Mouse (Mus musculus) common myeloid progenitor, adult 5-6 weeks (primary cell): ENCODE data around the gene Tnf. TPM values are rescaled to one million over a fixed set of nuclear protein-coding genes. Genes with fewer than 3 reads are reported as not detected.

Experiments used
- ATAC-seq: replicated peaks from 2 replicates; pipeline ENCODE4 v1.8.0; 2016; ENCODE audit warnings: low read depth, mild to moderate bottlenecking, moderate TSS enrichment, inconsistent platforms; ENCODE audit not compliant: poor library complexity, severe bottlenecking
- total RNA-seq: library from RNA; stranded (forward); fragments of 200-1000, 187-1606 nt; gene quantifications from 2 replicates; pipeline ENCODE4 v1.2.3, GENCODE M21; 2017

The Tnf gene
- total RNA-seq: 9.4 and 11.3 TPM in 2 replicates

DNA sequence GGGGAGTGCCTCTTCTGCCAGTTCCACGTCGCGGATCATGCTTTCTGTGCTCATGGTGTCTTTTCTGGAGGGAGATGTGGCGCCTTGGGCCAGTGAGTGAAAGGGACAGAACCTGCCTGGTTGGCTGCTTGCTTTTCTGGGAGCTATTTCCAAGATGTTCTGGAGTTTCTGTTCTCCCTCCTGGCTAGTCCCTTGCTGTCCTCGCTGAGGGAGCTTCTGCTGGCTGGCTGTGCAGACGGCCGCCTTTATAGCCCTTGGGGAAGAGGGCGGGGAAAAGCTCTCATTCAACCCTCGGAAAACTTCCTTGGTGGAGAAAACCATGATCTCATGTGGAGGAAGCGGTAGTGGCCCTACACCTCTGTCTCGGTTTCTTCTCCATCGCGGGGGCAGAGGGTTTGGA, at the start of gene Tnf:
Gene Tnf, minus strand, starts transcription at position 221 of the 400 bp plus-strand sequence.
- ATAC-seq: peak; percentile 60

DNA sequence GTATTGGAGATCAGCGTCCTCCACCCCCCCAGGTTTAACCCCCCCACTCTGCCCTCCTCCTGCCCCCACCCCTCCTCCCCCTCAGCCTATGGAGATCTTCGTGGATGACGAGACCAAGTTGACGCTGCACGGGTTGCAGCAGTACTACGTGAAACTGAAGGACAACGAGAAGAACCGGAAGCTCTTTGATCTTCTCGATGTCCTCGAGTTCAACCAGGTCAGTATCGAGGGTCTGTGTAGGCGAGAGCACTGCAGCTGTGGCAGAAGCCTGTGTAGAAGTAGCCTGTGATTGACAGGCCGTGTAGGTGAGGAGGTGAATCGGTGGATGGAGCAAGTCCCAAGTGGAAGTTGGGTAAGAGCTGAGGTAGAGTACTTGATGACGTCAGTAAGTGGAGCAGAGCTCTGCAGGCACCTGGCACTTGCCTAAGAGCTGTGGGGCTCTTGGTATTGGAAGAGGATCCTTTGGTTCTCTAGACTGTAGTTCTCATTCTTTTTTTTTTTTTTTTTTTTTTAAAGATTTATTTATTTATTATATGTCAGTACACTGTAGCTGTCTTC, 49.4 kb upstream of the Tnf start:
- no peak for ATAC-seq

DNA sequence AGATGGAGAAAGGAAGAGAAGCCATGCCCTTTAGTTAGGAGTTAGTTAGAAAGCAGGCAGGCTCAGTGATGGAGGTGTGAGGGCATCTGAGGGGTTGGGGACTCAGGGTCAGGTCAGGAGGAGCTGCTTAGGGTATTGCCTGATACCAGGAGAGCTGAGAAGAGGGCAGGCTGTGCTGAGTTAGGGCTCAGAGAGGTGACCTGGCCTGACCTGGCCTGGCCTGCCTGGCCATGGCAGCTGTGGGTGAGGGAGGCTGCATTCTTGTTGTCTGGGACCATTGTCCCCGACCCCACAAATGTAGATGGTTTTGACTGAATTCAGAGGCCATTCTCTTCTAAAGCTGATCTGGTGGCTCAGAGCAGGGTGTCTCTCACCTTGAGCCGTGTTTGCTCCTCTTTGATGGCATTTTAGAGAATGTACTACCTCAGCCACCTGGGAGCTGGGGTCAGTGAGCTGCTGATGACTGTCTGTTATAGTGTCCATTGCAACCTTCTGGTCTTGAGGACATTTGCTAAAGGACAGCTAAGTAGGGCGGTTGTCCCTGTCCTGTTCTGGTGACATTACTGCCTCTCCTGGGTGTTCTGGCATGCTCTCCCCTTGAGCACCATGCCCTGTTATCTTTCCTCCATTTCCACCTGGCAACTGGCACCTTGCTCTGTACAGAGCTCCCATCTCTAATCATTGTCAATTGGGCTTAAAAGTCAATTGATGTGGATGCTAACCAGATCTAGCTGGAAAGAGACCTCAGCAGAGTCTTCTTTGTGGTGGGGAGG, 48.7 kb upstream of the Tnf start:
- no peak for ATAC-seq

DNA sequence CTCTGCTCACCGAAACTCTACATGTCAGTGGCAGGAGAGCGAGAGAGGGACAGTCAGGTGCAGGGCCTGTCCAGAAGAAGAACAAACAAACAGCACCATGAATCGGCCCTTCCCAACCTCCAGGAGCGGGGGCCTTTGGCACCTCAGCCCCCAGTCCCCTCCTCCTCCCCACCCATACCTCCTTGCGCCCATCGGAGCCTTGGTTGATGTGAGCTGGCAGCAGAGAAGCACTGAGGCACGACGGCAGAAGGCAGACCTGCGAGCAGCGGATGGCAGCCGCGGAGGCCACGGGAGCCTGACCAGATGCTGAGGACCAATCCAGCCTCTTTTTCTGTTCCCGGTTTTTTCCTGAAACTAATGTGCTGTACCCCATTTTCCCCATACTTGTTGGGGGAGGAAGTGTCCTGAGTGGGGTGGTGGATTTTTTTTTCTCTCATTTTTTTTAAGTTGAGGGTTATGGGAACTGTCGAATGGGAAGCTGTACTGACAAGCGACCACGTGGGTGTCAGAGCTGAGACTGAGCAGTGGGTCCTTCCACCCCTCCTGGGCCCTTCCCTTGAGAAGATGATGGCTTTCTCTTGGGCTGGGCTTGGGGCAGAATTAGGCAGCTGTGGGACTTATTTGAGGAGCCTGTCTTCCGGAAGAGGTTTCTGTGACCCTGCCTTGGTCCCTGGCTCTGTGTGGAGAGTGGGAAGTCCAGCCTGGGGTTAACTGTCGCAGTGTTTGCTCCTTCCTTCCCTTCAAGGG, 47.8 kb upstream of the Tnf start:
- no peak for ATAC-seq

DNA sequence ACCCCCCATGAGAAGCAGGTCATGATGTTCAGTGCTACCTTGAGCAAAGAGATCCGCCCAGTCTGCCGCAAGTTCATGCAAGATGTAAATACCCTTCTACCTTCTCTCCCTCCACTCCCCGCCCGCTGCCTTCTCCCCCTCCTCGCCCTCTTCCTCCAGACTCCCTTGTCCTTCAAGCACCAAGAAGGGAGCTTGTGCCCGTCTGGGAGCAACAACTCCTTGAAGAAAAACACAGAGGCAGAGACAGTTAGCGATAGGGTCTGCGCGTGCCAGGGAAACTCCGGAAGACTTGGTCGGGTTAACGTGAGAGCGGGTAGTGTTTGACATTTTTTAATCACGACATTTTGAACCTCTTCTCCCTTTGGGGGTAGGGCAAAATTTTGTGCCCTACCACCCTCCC, 47.2 kb upstream of the Tnf start:
- ATAC-seq: no peak

DNA sequence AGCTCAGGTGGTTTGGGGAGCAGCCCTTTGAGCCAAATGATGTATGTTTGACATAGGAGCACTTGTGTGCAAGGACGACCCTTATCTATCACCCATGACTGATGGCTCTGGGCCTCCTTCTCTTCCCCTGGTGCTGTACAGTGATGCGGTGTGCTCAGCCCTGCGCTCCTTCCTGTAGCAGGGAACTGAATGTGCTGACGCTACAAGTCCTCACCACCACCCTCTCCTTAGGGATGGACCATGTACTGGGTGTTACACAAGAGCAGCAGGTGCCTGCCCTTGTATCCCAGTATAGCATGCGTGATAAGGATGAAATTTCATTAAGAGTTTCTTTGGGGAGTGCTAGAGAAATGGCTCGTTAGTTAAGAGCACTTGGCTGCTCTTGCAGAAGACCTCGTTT, 45.3 kb upstream of the Tnf start:
- ATAC-seq: no peak

DNA sequence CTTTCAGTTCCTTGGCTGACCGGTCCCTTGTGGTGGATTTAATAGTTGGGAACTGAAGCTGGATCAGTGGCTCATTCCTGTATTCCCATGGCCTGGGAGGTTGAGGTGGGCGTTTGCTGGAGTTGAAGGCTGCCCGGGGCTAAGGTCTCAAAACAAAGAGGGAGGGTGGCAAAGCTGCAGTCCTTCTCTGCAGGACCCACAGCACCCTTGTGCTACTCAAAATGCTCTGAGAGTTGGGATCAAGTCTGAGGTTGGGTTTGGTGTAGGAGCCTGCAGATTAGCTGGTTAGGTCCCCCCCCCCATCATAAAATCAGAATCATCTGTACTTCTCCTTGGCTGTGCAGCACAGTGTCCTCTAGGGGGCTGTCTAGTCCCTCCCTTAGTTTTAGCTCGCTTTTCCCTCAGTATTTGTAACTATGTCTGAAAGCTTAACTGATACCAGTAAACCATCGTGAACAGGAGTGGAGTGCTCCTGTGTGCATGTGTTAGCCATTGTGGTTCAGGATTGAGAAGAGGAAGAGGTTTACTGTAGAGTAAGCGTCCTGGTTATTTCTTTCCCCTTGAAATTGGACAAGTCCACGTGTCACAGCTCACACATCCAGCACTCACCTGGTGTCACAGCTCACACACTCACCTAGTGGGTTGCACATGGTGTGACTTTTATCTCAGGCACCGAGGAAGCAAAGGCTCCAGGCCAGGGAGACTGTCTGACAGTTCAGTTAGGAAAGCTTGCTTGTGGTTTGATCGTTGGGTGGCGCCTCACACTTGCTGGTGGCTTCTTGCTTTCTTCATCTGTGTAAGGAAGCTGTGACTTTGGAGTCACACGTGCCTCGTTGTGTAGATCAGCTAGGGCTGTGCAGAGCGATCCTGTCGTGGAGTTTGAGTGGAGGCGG, 44.2 kb upstream of the Tnf start:
- no peak for ATAC-seq

DNA sequence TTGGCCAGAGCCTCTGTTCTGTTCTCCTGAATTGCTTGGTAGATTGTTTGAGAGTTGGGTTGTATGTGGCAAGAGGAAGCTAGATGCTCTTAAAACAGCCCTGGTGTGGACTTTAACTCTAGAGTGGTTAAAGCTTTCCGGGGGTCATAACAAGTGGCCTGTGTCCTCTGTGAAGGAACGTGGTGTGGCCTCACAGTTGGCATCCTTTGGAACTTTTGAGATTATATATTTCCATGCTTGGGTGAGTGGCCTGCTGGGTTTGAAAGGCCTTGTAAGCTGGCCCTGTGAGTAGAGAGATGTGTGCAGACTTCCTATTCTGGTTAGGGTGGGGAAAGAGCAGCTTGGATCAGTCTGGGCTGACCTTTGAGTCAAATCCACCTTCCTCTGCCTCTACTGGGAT, 43.2 kb upstream of the Tnf start:
- ATAC-seq: no peak

DNA sequence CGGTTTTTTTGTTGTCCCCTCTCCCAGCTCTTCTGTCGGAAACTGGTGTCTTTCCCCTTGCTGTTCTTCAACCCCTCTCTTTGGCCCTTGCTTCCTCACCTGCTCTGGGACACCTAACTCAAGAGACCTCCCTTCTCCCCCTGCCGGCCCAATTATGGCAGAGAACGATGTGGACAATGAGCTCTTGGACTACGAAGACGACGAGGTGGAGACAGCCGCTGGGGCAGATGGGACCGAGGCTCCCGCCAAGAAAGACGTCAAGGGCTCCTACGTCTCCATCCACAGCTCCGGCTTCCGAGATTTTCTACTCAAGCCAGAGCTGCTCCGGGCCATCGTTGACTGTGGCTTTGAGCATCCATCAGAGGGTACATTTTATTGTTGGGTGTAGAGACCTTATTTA, 41.3 kb upstream of the Tnf start:
- ATAC-seq: 0 out of 2 replicates have a peak, but pooled peaks have one; percentile 4

DNA sequence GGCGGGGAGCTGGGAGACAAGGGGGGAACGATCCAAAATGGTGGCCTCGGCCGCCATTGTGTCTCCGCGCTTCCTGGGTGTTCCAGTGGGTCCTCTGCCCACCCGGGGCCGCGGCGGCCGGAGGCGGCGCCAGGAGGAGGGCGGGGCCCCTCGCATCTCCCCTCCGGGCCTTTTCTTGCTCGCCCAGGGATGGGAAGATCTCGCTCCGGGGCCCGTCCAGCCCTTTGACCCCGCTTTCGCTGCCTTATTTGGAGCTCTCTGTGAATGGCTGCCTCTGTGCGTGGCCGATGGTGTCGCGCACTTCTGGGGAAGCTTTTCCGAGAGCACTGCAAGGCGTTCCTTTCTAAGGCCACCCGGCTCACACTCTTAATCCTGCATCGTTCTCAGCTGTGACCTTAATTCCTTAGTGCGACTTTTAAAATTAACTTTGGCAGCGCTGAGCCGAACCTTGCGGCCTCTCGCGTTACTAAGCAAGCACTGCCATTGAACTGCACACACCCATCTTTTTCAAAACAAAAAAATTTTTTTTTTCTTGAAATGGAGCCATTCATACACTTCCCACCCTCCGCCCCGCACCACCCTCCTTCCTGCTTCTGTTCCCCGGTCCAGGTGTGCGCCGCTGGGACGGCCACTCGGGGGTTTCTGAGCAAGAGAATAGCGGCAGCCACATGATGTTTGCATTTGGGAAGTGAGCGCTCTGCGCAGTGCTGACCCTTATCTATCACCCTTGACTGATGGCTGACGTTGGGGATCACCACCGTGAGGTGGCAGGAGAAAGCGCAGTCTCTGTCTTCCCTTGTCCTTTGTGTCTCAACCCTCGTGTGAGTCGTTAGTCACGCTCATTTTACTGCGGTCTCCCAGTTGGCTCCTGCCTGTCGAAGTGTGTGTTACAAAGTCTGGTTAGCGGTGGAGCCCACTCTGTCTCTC, 40.5 kb upstream of the Tnf start:
- ATAC-seq: peak; percentile 50

DNA sequence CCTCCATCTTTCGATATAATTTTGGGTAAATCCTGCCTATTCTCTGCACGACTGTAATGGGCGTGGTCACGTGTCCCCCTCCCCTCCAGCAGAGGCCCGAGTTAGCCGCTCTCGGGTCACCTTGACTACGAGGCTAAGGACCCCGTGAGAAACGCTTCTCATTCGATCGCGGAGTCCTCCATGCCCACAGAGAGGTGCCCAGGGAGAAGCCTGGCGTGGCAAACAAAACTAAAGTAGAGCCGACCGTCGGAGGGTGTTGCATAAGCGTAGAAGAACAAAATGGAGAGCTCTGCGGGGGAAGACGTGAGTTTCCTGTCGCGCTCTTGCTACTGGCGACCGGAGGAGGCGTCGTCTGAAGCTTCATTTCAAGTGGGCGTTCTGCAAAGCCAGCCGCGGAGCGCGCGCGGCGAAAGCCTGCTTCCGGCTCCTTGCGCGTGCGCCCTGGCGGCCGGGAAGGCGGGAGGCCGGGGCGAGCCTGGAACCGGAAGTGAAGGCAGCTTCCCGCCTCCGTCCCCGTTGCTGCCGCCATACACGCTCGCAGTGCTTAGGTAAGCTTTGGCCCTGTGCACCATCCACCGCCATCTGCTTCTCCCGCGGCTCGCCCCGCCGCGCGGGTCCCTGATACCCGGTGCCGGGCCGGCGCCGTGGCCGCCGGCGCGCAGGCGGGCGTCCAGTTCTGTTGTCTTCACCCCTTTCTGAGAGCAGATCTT, 39.7 kb upstream of the Tnf start, which contains the start of gene Ddx39b:
Gene Ddx39b, plus strand, starts transcription at position 442 of the 710 bp plus-strand sequence.
- ATAC-seq: peak; percentile 64

DNA sequence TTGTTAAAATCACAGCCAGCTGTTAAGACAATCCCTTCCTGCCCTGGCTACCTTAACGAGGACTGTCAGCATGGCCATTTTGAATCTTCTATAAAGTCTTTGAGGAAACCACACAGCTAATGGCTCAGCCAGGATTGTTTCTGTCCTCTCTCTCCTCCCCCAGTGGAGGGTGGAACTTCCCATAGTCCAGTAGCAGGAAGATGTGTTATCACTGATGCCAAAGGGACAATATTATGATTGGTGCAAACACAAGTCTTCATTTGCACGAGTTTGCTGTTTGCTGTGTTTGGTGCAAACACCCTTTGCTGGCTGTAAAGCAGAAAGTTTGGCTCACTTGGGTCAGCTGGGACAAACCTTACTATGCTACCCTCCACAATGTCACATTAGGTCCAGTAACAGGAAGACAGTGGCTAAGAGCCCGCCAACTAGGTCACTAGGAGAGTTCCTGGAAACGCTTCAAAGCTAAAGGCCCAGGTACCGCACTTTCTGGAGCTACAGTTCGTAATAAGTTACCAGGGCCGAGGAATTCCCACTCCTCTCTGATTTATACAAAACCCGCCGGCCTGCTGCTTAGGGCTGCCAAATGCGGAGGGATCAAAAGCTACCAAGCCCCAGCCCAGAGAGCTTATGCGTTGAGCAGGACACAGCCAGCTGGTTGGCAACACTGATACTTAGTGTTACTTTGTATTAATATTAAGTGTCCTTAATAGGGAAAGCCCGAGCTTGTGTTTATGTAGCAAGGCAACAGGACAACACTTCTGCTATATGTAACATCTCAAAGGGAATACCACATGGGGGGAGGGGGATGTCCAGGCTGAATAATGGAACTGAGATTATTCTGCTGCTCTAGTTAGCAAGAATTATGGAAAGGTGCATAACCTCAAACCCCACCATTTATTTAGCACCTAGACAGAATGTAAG, 38.8 kb upstream of the Tnf start:
- ATAC-seq: no peak

DNA sequence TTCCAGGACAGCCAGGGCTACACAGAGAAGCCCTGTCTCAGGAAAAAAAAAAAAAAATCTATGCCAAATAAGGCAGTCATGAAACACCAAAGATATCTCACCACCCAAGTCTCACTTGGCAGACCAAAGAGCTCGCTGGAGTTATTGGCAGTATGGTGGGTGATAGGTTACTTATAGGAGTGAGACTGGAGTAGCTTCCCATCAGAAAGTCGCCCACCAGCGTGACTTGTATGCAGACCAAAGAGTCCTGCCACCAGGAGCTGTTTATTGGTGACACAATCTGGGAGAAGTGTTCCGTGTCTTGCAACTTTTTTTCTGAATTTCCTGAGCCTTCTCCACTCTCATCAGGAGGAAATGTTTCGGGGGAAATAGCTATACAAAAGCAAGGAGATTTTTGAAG, 37.9 kb upstream of the Tnf start:
- ATAC-seq: no peak

DNA sequence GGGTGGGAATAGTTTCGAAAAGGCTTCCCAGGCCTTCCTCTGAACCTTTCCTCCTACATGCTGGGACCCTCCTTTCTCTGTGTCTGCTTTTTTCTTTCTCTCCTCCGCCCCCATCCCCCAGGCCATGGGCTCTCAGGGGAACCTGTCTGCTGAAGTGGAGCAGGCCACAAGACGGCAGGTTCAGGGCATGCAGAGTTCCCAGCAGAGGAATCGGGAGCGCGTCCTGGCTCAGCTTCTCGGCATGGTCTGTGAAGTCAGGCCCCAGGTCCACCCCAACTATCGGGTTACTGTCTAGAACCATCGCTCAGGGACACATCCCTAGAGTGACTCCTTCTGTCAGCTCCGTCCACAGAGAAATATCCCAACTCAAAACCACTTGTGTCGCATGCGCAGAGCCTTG, 35.7 kb upstream of the Tnf start:
- ATAC-seq: no peak

DNA sequence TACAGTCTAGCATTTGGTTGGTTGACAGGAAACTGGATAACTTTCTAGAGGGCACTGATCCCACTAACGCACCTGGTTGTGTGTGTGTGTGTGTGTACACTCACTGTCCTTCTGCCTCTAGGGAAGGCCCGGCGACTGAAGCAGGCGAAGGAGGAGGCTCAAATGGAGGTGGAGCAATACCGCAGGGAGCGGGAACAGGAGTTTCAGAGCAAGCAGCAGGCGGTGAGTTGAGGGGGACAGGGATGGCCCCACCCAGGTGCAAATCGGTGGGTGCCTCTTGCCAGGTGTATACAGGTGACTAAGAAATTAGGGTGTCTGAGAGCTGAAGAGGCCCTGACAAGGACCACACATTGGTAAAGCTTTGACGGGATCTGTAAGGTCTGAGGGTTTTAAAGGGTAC, 35.2 kb upstream of the Tnf start:
- ATAC-seq: no peak

DNA sequence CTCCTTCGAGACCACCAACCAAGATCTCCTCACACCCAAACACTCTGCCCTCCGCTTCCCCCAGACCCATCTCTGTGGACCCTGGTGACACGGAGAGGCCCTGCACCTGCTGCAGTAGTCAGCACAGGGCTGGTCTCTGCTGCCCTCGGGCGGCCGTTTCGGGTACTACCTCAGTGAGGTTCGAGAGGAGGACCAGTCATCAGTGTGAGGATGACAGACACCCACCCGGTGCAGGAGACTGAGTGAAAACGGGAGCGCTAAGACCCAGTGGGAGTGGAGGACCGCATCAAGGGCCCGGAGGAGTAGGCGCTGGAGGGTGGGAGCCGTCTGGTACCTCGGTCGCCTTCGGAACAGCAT, 34.6 kb upstream of the Tnf start:
- ATAC-seq: peak; percentile 69

DNA sequence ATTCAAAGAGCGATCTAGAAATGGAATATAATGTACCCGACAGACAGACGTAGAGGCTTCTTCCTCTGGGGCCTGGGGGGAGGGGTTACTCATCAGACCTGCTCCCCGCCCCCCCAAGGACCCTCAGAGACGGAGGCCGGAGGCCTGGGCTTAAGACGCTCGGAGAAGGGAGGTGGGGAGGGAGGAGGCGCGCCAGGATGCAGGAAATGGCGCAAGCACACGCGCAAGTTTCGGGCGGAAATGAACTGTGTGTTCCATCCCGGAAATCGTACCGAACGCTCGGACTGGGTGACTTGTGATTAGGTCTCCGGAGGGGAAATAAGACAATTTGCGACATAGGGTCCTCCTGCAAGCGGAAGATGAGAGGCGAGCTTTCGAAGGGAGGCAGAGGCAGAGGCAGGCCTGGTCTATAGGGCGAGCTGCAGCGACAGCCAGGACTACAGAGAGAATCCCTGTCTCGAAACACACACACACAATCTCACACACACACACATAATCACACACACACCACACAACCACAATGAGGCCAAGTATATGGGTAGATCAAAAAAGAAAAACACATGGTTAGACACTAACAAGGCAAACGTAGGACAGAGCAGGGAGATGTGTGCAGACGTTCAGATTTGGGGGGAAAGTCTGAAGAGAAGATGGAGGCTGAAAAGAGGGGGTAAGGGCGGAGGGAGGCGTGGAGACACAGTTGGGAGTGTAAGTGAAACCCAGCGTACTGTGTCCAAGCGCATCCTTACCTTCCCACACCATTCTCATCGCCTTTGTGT, 34.0 kb upstream of the Tnf start, which contains the start of gene Nfkbil1:
Gene Nfkbil1, minus strand, starts transcription at position 179 of the 776 bp plus-strand sequence.
- peak; percentile 68 for ATAC-seq
